Mouse (Mus musculus) stomach, postnatal 0 days (tissue): ENCODE results near the gene Prickle1. TPM values are rescaled to one million over a fixed set of nuclear protein-coding genes. Genes with fewer than 3 reads are reported as not detected.

Experiments
- ATAC-seq: fragments of 200-750 bp; cut with Nextera tagmentation; 2 replicates; pipeline ENCODE4 v1.8.0; 2017; ENCODE audit not compliant: low FRiP score, low TSS enrichment
- DNase-seq: peaks from one replicate; pipeline ENCODE4 v3.0.0-alpha.2; 2016; ENCODE audit warnings: low spot score
- H3K27ac ChIP-seq: fragments of 300-500 bp; sonication (generic); replicated peaks from 2 replicates; pipeline ENCODE4 v1.5.1; 2014; ENCODE audit warnings: mild to moderate bottlenecking, control low read depth
- H3K27me3 ChIP-seq: fragments of 300-500 bp; sonication (generic); 2 replicates; pipeline ENCODE4 v1.6.1; 2014; ENCODE audit warnings: low read length; ENCODE audit not compliant: control insufficient read depth, insufficient read depth
- H3K36me3 ChIP-seq: fragments of 300-500 bp; sonication (generic); 2 replicates; pipeline ENCODE4 v1.6.1; 2014; ENCODE audit warnings: low read length, mixed read lengths; ENCODE audit not compliant: control insufficient read depth, insufficient read depth
- H3K4me1 ChIP-seq: fragments of 300-500 bp; sonication (generic); replicated peaks from 2 replicates; pipeline ENCODE4 v1.6.1; 2014; ENCODE audit warnings: antibody characterized with exemption; ENCODE audit not compliant: control insufficient read depth, insufficient read depth
- H3K4me2 ChIP-seq: fragments of 300-500 bp; sonication (generic); replicated peaks from 2 replicates; pipeline ENCODE4 v1.6.1; 2014; ENCODE audit warnings: low read depth, mild to moderate bottlenecking, control low read depth, moderate library complexity
- H3K4me3 ChIP-seq: fragments of 300-500 bp; sonication (generic); 2 replicates; pipeline ENCODE4 v1.5.1; 2014; ENCODE audit warnings: low read depth, low read length, control low read depth
- H3K9ac ChIP-seq: fragments of 300-500 bp; sonication (generic); 2 replicates; pipeline ENCODE4 v1.6.1; 2014; ENCODE audit warnings: mild to moderate bottlenecking, low read length, control low read depth, mixed read lengths
- H3K9me3 ChIP-seq: fragments of 300-500 bp; sonication (generic); 2 replicates; pipeline ENCODE4 v1.6.1; 2016; ENCODE audit warnings: low read length; ENCODE audit not compliant: control insufficient read depth
- CTCF ChIP-seq: IDR thresholded peaks from 2 replicates; pipeline ENCODE4 v1.5.1; 2016; ENCODE audit warnings: antibody characterized with exemption, low read depth, mild to moderate bottlenecking, moderate library complexity
- EP300 ChIP-seq: optimal IDR thresholded peaks from 2 replicates; pipeline ENCODE3; 2016; ENCODE audit warnings: antibody characterized with exemption
- WGBS: fragments of 180-500 bp; shearing (Covaris S2); extraction: QIAGEN DNeasy Blood & Tissue Kit; methylation state at CpG from one replicate; pipeline ENCODE4 v1.1.7; 2014; 5-methylcytosine and 5-hydroxymethylcytosine counted together
- polyA plus RNA-seq: library from polyadenylated mRNA; unstranded; fragments of >200 nt; fragmentation: Nextera tagmentation; extraction: Ambion mirVana; gene quantifications from 2 replicates; pipeline ENCODE4 v1.2.1, GENCODE M21; 2015

The Prickle1 gene
- polyA plus RNA-seq, 1 experiment from 2014 or later: 6.5 TPM

DNA sequence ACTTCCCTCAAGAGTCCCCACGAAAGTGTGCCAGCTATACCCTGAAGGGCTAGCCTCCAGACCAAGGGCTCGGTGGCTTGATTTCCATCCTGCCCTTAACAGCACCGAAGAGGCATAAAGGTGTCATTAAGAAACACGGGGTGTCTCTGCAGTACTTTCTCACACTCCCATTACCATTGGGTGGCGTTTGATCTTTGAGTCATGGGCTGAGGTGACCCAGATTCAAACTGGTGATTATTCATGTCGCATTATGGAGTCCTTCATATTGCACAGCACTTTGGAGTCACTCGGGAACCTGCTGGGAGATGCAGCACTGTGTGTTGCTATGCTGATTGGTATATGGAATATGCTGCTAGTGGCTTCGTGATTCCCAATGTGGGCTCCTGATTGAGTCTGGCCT, 14.0 kb downstream of the Prickle1 start:
- no peak for DNase-seq
- H3K27ac ChIP-seq: no peak overlapping the region
- H3K27me3 ChIP-seq: no peaks in the 10 kb centered on the region
- H3K9me3 ChIP-seq: no peaks in the 10 kb centered on the region
- no peak for ATAC-seq
- H3K4me3 ChIP-seq: no peak overlapping the region
- no peak overlapping the region for H3K9ac ChIP-seq
- no peak overlapping the region for H3K4me2 ChIP-seq
- TF ChIP-seq CTCF (no peak), EP300 (no peak)
- WGBS: 85% methylated on average over 8 of the region's 8 CpGs
- H3K36me3 ChIP-seq: no peaks in the 10 kb centered on the region
- H3K4me1 ChIP-seq: no peaks in the 10 kb centered on the region

- no peak overlapping the region for H3K4me2 ChIP-seq
- H3K4me3 ChIP-seq: no peak overlapping the region
- DNase-seq: no peak
- TF ChIP-seq EP300: no peak
- TF ChIP-seq CTCF: peak; percentile 51
- no peaks in the 10 kb centered on the region for H3K36me3 ChIP-seq
- no peak for ATAC-seq
- H3K27me3 ChIP-seq: no peaks in the 10 kb centered on the region
- no peaks in the 10 kb centered on the region for H3K4me1 ChIP-seq
- no peak overlapping the region for H3K27ac ChIP-seq
- H3K9me3 ChIP-seq: no peaks in the 10 kb centered on the region
- H3K9ac ChIP-seq: no peak overlapping the region
- 45% methylated on average over 9 of the region's 9 CpGs for WGBS
These were observed 15.8 kb downstream of the Prickle1 start for GRCm38 (mm10) chr15:93579899-93580298.

DNA sequence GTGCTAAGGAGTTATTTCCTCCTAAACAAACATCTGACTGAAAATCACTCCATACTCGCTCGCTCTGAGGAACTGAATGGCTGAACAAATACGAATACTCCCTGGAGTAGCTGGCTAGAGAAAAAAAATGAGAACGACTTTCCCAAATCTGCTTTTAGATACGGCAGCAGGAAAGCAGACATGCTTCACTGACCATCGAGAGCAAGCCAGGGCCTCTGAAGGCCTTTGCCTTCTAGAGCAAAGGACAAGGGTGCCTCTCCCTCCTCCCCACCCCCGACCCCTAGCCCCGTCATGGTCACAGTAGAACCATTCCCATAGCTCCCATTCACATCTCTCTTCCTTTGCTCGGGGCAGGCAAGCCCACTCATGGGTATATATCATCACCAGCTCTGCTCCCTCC, 16.6 kb downstream of the Prickle1 start:
- H3K27ac ChIP-seq: no peak overlapping the region
- H3K36me3 ChIP-seq: no peaks in the 10 kb centered on the region
- no peaks in the 10 kb centered on the region for H3K4me1 ChIP-seq
- no peaks in the 10 kb centered on the region for H3K9me3 ChIP-seq
- no peak for ATAC-seq
- no peak overlapping the region for H3K9ac ChIP-seq
- TF ChIP-seq CTCF: no peak
- TF ChIP-seq EP300: no peak
- no peak overlapping the region for H3K4me2 ChIP-seq
- H3K4me3 ChIP-seq: no peak overlapping the region
- no peaks in the 10 kb centered on the region for H3K27me3 ChIP-seq
- DNase-seq: no peak
- 89% methylated on average over 9 of the region's 9 CpGs for WGBS

DNA sequence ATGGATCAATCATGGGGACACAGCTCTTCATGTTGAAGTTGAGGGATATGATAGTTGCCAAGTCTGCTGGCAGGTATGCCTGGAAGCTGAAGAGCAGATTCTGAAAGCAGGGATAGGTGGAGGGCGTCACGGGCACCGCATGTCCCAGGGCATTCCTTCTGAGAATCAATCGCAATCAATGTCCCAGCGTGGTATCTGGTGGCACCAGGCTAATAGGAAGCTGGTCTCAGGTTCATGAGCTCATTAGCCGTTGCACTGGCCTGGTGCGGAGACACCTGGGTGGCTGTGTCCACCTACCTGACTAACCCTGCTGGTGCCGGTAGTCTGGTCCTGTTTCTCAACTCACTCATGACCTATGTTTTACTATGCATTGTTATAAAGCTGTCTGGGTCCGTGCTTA, 19.3 kb downstream of the Prickle1 start:
- no peak overlapping the region for H3K27ac ChIP-seq
- 74% methylated on average over 9 of the region's 9 CpGs for WGBS
- TF ChIP-seq CTCF (no peak), EP300 (no peak)
- ATAC-seq (no peak), DNase-seq (no peak)
- no peak overlapping the region for H3K9ac ChIP-seq
- no peaks in the 10 kb centered on the region for H3K4me1 ChIP-seq
- H3K4me2 ChIP-seq: no peak overlapping the region
- H3K4me3 ChIP-seq: no peak overlapping the region
- H3K27me3 ChIP-seq: no peaks in the 10 kb centered on the region
- no peaks in the 10 kb centered on the region for H3K9me3 ChIP-seq
- no peaks in the 10 kb centered on the region for H3K36me3 ChIP-seq

DNA sequence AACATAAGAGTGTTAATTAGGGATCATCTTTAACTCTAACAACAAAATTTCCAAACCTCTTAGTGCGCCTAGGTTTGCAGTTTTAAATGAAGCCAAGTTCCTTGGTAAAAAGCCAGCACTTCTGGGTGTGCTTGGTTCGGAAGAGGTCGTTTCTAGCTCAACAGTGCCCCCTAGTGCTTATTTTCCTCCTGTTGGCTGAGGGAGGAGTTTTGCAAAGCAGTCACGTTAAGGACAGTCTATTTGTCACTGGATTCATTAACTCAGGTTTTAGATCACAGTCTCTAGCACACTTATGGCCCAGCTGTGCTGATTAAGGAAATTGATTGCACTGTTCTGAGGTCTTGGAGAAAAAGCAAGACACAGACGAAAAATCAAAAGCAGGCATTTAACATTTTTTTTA, 19.8 kb downstream of the Prickle1 start:
- 5% methylated on average over 5 of the region's 5 CpGs for WGBS
- Histone ChIP-seq H3K9me3 (no peaks in the 10 kb centered on the region), H3K27me3 (no peaks in the 10 kb centered on the region), H3K4me3 (no peak overlapping the region), H3K4me1 (no peaks in the 10 kb centered on the region), H3K27ac (no peak overlapping the region), H3K4me2 (no peak overlapping the region), H3K36me3 (no peaks in the 10 kb centered on the region), H3K9ac (no peak overlapping the region)
- peak; percentile 82 for ATAC-seq
- peak; percentile 75 for DNase-seq
- TF ChIP-seq EP300 (no peak), CTCF (peak; percentile 91)

GRCm38 (mm10) chr15:93572889-93573288, 22.8 kb downstream of the Prickle1 start:
- Histone ChIP-seq H3K27me3 (no peaks in the 10 kb centered on the region), H3K4me3 (no peak overlapping the region), H3K36me3 (no peaks in the 10 kb centered on the region), H3K4me2 (no peak overlapping the region), H3K27ac (no peak overlapping the region), H3K4me1 (no peaks in the 10 kb centered on the region), H3K9ac (no peak overlapping the region), H3K9me3 (no peaks in the 10 kb centered on the region)
- no peak for TF ChIP-seq CTCF
- TF ChIP-seq EP300: no peak
- no peak for DNase-seq
- WGBS: 80% methylated on average over 10 of the region's 10 CpGs
- no peak for ATAC-seq
